11 mouse cellular contexts compared by ENCODE assay signal in genomic region chr17:78451886-78452285, GRCm38 (mm10). TPM values are rescaled to one million over a fixed set of nuclear protein-coding genes. Genes with fewer than 3 reads are reported as not detected.
DNase-seq lines count a peak whose midpoint lies in the region.
"Had no signal": no experiment of that assay in that cellular context is flagged by ENCODE, and none has a peak within 500 bp of the region (broad histone marks: within the 10 kb centered on the region; RNA-seq: fewer than 3 reads in every experiment).

No protein-coding gene starts in this region.

- DNase-seq in kidney, postnatal 14 days: peak; percentile 13
- no peak for DNase-seq in kidney, adult 9 months
- peak; percentile 71 for DNase-seq in 416B (ENCODE audit: low read depth)
- peak; percentile 44 to 45 for DNase-seq in B cell, adult 2 months
- peak; percentile 58 for DNase-seq in thymus, postnatal 14 days
- no peak for DNase-seq in embryo, embryonic 10 days (ENCODE audit: low spot score)
- DNase-seq in urinary bladder, adult 2 months (ENCODE audit: low spot score): no peak
- DNase-seq: cerebellum, postnatal 14 days; retina, postnatal 1 day had no signal

RNA-seq across cellular contexts. Expression of gene Fez2, which starts 33.9 kb away (rescaled TPM):
- 122 and 125 TPM in 2 replicates for polyA plus RNA-seq in urinary bladder, adult 2 months (2012; rRNA removed)

RNA-seq across cellular contexts. Expression of gene Vit, which starts 56.0 kb away (rescaled TPM):
- polyA plus RNA-seq in urinary bladder, adult 2 months (2012; rRNA removed): 2.0 and 2.2 TPM in 2 replicates
- polyA plus RNA-seq: CD4-positive, CD25-positive, alpha-beta regulatory T cell, adult 4 months; G1E had no signal

Comparison
In these comparisons a context has a peak if more than half of its experiments do, and no peak if none do; other contexts are left out.
1. DNase-seq: peak in kidney, postnatal 14 days (single experiment), 416B (single experiment), B cell, adult 2 months (2 of 2) and thymus, postnatal 14 days (single experiment); none in kidney, adult 9 months (single experiment), embryo, embryonic 10 days (single experiment) and urinary bladder, adult 2 months (single experiment).